Mouse (Mus musculus) midbrain, postnatal 0 days (tissue): ENCODE data around the gene Fam214a. TPM values are rescaled to one million over a fixed set of nuclear protein-coding genes. Genes with fewer than 3 reads are reported as not detected.

Experiments
- ATAC-seq: fragments of 200-750 bp; cut with Nextera tagmentation; 2 replicates; pipeline ENCODE4 v1.8.0; 2017; ENCODE audit warnings: moderate number of reproducible peaks, mild to moderate bottlenecking, moderate TSS enrichment, moderate library complexity; ENCODE audit not compliant: low FRiP score
- DNase-seq: peaks from one replicate; pipeline ENCODE4 v3.0.0-alpha.2; 2015; ENCODE audit warnings: low spot score
- H3K27ac ChIP-seq: fragments of 300-500 bp; sonication (generic); 2 replicates; pipeline ENCODE4 v1.5.1; 2014; ENCODE audit warnings: low read depth, mild to moderate bottlenecking, low read length, mixed read lengths
- H3K27me3 ChIP-seq: fragments of 300-500 bp; sonication (generic); 2 replicates; pipeline ENCODE4 v1.6.1; 2014; ENCODE audit warnings: low read length, control low read depth, mixed read lengths; ENCODE audit not compliant: insufficient read depth
- H3K36me3 ChIP-seq: fragments of 300-500 bp; sonication (generic); 2 replicates; pipeline ENCODE4 v1.6.1; 2014; ENCODE audit warnings: low read length, control low read depth, mixed read lengths; ENCODE audit not compliant: insufficient read depth
- H3K4me1 ChIP-seq: fragments of 300-500 bp; sonication (generic); 2 replicates; pipeline ENCODE4 v1.6.1; 2014; ENCODE audit warnings: mild to moderate bottlenecking, control low read depth, antibody characterized with exemption, low read length, mixed read lengths; ENCODE audit not compliant: insufficient read depth
- H3K4me2 ChIP-seq: fragments of 300-500 bp; sonication (generic); 2 replicates; pipeline ENCODE4 v1.6.1; 2014; ENCODE audit warnings: low read depth, mild to moderate bottlenecking, low read length, mixed read lengths; ENCODE audit not compliant: poor library complexity, severe bottlenecking
- H3K4me3 ChIP-seq: fragments of 300-500 bp; sonication (generic); 2 replicates; pipeline ENCODE4 v1.5.1; 2014; ENCODE audit warnings: low read depth, mild to moderate bottlenecking, low read length, moderate library complexity
- H3K9ac ChIP-seq: fragments of 300-500 bp; sonication (generic); replicated peaks from 2 replicates; pipeline ENCODE4 v1.6.1; 2014; ENCODE audit warnings: mild to moderate bottlenecking, low read length, moderate library complexity, mixed read lengths; ENCODE audit not compliant: poor library complexity, severe bottlenecking
- H3K9me3 ChIP-seq: fragments of 300-500 bp; sonication (generic); 2 replicates; pipeline ENCODE4 v1.6.1; 2016; ENCODE audit warnings: low read length, control low read depth
- CTCF ChIP-seq: IDR thresholded peaks from 2 replicates; pipeline ENCODE4 v1.5.1; 2016; ENCODE audit warnings: antibody characterized with exemption, mild to moderate bottlenecking
- WGBS: fragments of 180-500 bp; shearing (Covaris S2); extraction: QIAGEN DNeasy Blood & Tissue Kit; methylation state at CpG from one replicate; pipeline ENCODE4 v1.1.7; 2014; 5-methylcytosine and 5-hydroxymethylcytosine counted together
- polyA plus RNA-seq: library from polyadenylated mRNA; unstranded; fragments of >200 nt; fragmentation: Nextera tagmentation; extraction: Ambion mirVana; gene quantifications from 2 replicates; pipeline ENCODE4 v1.2.1, GENCODE M21; 2015
- total RNA-seq: library from RNA; depleted of rRNA; stranded (reverse); fragments of >200 nt; gene quantifications from 2 replicates; pipeline ENCODE4 v1.2.3, GENCODE M21; 2014

The Fam214a gene
- total and polyA plus RNA-seq, 2 experiments from 2014 or later: 18.2 to 32.3 TPM

DNA sequence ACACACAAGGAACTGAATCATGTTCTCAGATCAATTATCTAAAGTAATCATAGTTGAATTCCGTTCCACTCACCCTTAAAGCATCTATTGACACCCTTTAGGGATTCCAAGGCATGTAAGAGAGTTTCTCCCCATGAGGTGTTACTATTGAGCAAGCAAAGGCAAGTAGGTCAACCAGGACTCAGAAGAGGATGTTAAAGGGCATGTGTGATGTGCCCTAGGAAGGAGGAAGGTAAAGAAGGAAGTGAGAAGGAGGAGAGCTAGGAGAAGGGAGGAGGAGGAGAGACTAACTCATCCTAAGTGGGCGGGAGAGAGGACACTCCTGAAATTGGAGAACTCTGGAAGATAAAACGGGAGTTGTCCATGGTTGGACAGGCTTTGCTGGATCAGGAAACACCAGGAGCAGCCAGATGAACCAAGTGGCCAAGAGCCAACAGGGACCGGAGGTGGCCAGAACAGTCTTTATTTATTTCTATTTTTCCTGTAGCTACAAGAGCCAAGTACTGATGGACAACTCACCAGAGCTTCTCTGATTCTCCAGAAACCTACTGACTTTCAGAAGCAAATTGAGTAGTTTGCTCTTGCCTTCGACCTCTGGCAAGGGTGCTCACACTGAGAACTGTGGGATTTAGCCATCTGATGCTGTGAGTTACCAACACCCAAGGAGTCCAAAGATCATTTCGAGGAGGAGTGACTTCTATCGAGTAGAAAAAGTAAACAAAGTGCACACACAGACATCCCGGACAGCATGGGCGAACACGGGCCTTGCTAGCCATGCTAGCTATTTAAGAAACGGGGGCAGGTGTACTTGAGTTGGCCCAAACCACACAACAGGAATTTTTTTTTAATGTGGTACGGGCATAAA, 13.8 kb upstream of the Fam214a start:
- ATAC-seq: no peak
- DNase-seq: no peak
- H3K9ac ChIP-seq: no peak overlapping the region
- no peaks in the 10 kb centered on the region for H3K4me1 ChIP-seq
- H3K4me2 ChIP-seq: no peak overlapping the region
- no peaks in the 10 kb centered on the region for H3K9me3 ChIP-seq
- H3K4me3 ChIP-seq: no peak overlapping the region
- no peak for TF ChIP-seq CTCF
- H3K27ac ChIP-seq: no peak overlapping the region
- no peaks in the 10 kb centered on the region for H3K27me3 ChIP-seq
- no peaks in the 10 kb centered on the region for H3K36me3 ChIP-seq
- 86% methylated on average over 12 of the region's 12 CpGs for WGBS

- no peak overlapping the region for H3K9ac ChIP-seq
- WGBS: 85% methylated on average over 8 of the region's 8 CpGs
- H3K27me3 ChIP-seq: no peaks in the 10 kb centered on the region
- H3K4me1 ChIP-seq: no peaks in the 10 kb centered on the region
- H3K4me3 ChIP-seq: no peak overlapping the region
- ATAC-seq: no peak
- no peaks in the 10 kb centered on the region for H3K9me3 ChIP-seq
- no peak overlapping the region for H3K27ac ChIP-seq
- no peak for TF ChIP-seq CTCF
- H3K36me3 ChIP-seq: no peaks in the 10 kb centered on the region
- no peak overlapping the region for H3K4me2 ChIP-seq
- DNase-seq: no peak
Observed at GRCm38 (mm10) chr9:74946713-74947402, 5.8 kb upstream of the Fam214a start.

DNA sequence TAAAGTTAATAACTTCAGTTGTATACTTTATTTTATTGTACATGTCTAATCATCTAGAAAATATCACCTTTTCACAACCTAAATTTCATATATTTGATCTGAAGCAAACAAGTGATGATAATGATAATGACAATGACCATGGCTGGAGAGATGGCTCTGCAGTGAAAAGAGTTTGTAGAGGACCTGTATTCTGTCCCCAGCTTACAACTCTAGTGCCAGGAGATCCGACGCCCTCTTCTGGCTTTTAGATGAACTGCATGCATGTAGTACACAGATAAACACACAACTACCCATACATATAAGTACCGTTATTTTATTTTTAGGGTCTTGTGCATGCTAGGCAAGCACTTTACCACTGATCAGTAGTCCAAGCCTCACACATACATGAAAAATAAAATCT, 1.2 kb upstream of the Fam214a start:
- H3K27me3 ChIP-seq: no peaks in the 10 kb centered on the region
- peak; percentile 56 for TF ChIP-seq CTCF
- no peak for ATAC-seq
- H3K27ac ChIP-seq: no peak overlapping the region
- WGBS: 27% methylated on average over 3 of the region's 3 CpGs
- no peak overlapping the region for H3K4me3 ChIP-seq
- H3K9me3 ChIP-seq: no peaks in the 10 kb centered on the region
- no peak overlapping the region for H3K4me2 ChIP-seq
- H3K36me3 ChIP-seq: no peaks in the 10 kb centered on the region
- H3K4me1 ChIP-seq: peaks cover 4% of the 10 kb centered on the region; the same call in 1 of the 2 replicates
- no peak overlapping the region for H3K9ac ChIP-seq
- no peak for DNase-seq

GRCm38 (mm10) chr9:74952106-74952505, 578 bp upstream of the Fam214a start:
- H3K36me3 ChIP-seq: no peaks in the 10 kb centered on the region
- no peaks in the 10 kb centered on the region for H3K9me3 ChIP-seq
- peak; percentile 10; the same call in 1 of the 2 replicates for TF ChIP-seq CTCF
- H3K4me1 ChIP-seq: peaks cover 4% of the 10 kb centered on the region; the same call in 1 of the 2 replicates
- H3K27ac ChIP-seq: peak overlapping the region; percentile 84; the same call in 1 of the 2 replicates
- DNase-seq (peak; percentile 35), ATAC-seq (no peak)
- H3K4me3 ChIP-seq: peak overlapping the region; percentile 77
- H3K9ac ChIP-seq: peak overlapping the region; percentile 80
- H3K4me2 ChIP-seq: peak overlapping the region; percentile 64
- WGBS: 51% methylated on average over 5 of the region's 5 CpGs
- no peaks in the 10 kb centered on the region for H3K27me3 ChIP-seq

- Histone ChIP-seq H3K9me3 (no peaks in the 10 kb centered on the region), H3K4me1 (peaks cover 4% of the 10 kb centered on the region; the same call in 1 of the 2 replicates), H3K4me3 (peak overlapping the region; percentile 77), H3K9ac (peak overlapping the region; percentile 80), H3K27me3 (no peaks in the 10 kb centered on the region), H3K4me2 (peak overlapping the region; percentile 64), H3K36me3 (peaks cover 2% of the 10 kb centered on the region; the same call in 1 of the 2 replicates), H3K27ac (peak overlapping the region; percentile 84)
- peak; percentile 32 for TF ChIP-seq CTCF
- ATAC-seq (peak; percentile 77), DNase-seq (peak; percentile 65)
- 4% methylated on average over 31 of the region's 31 CpGs for WGBS
Observed at GRCm38 (mm10) chr9:74953265-74953958, 728 bp downstream of the Fam214a start.
